Mouse (Mus musculus): ENCODE results near the gene Gpx4.
A peak's percentile ranks its signal among the peaks of the same experiment; 100 is the strongest.
"Not testable (repeated sequence)": the region's sequence is repeated elsewhere in the genome, so short reads cannot be mapped to it uniquely, and the experiment has no call there.

Gene Gpx4

GRCm38 (mm10) chr10:80023758-80024157 lies 23.2 kb upstream of the Gpx4 start:
- DNase-seq (ENCODE audit: low spot score), result no peak

- no peak for DNase-seq (ENCODE audit: low spot score)
Measured at GRCm38 (mm10) chr10:80024229-80025043, 22.5 kb upstream of the Gpx4 start.

- no peak for DNase-seq (ENCODE audit: low spot score)
Measured at GRCm38 (mm10) chr10:80025044-80025347, 22.0 kb upstream of the Gpx4 start.

- no peak for DNase-seq (ENCODE audit: low spot score)
Measured at GRCm38 (mm10) chr10:80025463-80025862, 21.5 kb upstream of the Gpx4 start.

- DNase-seq (ENCODE audit: low spot score), result no peak
Measured at GRCm38 (mm10) chr10:80025889-80026288, 21.1 kb upstream of the Gpx4 start.

GRCm38 (mm10) chr10:80027681-80028520 lies 19.1 kb upstream of the Gpx4 start:
- no peak for DNase-seq (ENCODE audit: low spot score)

- no peak for DNase-seq (ENCODE audit: low spot score)
Measured at GRCm38 (mm10) chr10:80028521-80028846, 18.5 kb upstream of the Gpx4 start.

- no peak for DNase-seq (ENCODE audit: low spot score)
Measured at GRCm38 (mm10) chr10:80030191-80030590, 16.8 kb upstream of the Gpx4 start.

GRCm38 (mm10) chr10:80030736-80031135 lies 16.2 kb upstream of the Gpx4 start:
- DNase-seq (ENCODE audit: low spot score), result no peak

- peak; percentile 86 for DNase-seq (ENCODE audit: low spot score)
Measured at GRCm38 (mm10) chr10:80032799-80033480, 14.0 kb upstream of the Gpx4 start.

- peak; percentile 89 for DNase-seq (ENCODE audit: low spot score)
Measured at GRCm38 (mm10) chr10:80033511-80034391, 13.2 kb upstream of the Gpx4 start.

- peak; percentile 66 for DNase-seq (ENCODE audit: low spot score)
Measured at GRCm38 (mm10) chr10:80035148-80035547, 11.8 kb upstream of the Gpx4 start.

GRCm38 (mm10) chr10:80035686-80036085 lies 11.3 kb upstream of the Gpx4 start:
- DNase-seq (ENCODE audit: low spot score), result no peak

- DNase-seq (ENCODE audit: low spot score), result peak; percentile 75
Measured at GRCm38 (mm10) chr10:80036832-80037231, 10.1 kb upstream of the Gpx4 start.

GRCm38 (mm10) chr10:80039559-80039979 lies 7.4 kb upstream of the Gpx4 start, which contains the start of gene Polr2e:
Gene Polr2e (minus strand): TSS chr10:80039795.
- DNase-seq (ENCODE audit: low spot score), result peak; percentile 100

- not testable (repeated sequence) for DNase-seq (ENCODE audit: low spot score)
Measured at GRCm38 (mm10) chr10:80041409-80042060, 5.4 kb upstream of the Gpx4 start.

GRCm38 (mm10) chr10:80044087-80044486 lies 2.9 kb upstream of the Gpx4 start:
- DNase-seq (ENCODE audit: low spot score), result no peak

GRCm38 (mm10) chr10:80045364-80045763 lies 1.6 kb upstream of the Gpx4 start:
- not testable (repeated sequence) for DNase-seq (ENCODE audit: low spot score)

- DNase-seq (ENCODE audit: low spot score), result no peak
Measured at GRCm38 (mm10) chr10:80045766-80046165, 1.2 kb upstream of the Gpx4 start.

GRCm38 (mm10) chr10:80048396-80048795 lies 1.4 kb downstream of the Gpx4 start:
- DNase-seq (ENCODE audit: low spot score), result no peak

GRCm38 (mm10) chr10:80048834-80049233 lies 1.9 kb downstream of the Gpx4 start:
- DNase-seq (ENCODE audit: low spot score), result no peak
